Mouse (Mus musculus) testis, adult 2 months (tissue): ENCODE measurements around the gene Lrrc4.

ENCODE experiments used
- CTCF ChIP-seq: fragments of 200-500 bp; IDR thresholded peaks from 2 replicates; pipeline ENCODE4 v1.5.1; 2012; ENCODE audit warnings: low read depth, mild to moderate bottlenecking, inconsistent platforms, low read length, moderate library complexity; ENCODE audit not compliant: control insufficient read depth, insufficient read depth, insufficient replicate concordance
- POLR2A ChIP-seq: fragments of 200-500 bp; IDR thresholded peaks from 2 replicates; pipeline ENCODE4 v1.6.1; 2012; ENCODE audit warnings: low read depth, mild to moderate bottlenecking, inconsistent platforms, low read length, moderate library complexity; ENCODE audit not compliant: control insufficient read depth

GRCm38 (mm10) chr6:28735116-28735515, 96.4 kb downstream of the Lrrc4 start:
- TF ChIP-seq POLR2A: no peak
- TF ChIP-seq CTCF: no peak
